Mouse (Mus musculus) fat pad, adult 2 months (tissue): ENCODE results near the gene Gm9970.

Experiments used
- DNase-seq: peaks from one replicate; pipeline ENCODE4 v3.0.0-alpha.2; 2011; ENCODE audit warnings: low read depth, low spot score; ENCODE audit errors: extremely low read depth

Gm9970 gene

DNA sequence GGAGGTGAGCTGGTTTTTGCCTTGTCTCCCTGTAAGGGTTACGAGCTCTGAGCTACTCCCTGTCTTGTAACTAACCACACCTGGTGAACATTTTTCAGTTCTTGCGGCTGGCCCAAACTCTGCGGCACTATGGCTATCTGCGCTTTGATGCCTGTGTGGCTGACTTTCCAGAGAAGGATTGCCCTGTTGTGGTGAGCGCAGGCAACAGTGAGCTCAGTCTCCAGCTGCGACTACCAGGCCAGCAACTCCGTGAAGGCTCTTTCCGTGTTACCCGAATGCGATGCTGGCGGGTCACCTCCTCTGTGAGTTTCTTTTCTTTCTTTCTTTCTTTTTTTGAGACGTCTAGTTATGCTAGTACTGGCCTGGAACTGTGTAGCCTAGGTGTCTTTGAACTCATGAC is 44.0 kb downstream of the Gm9970 start:
- no peak for DNase-seq

DNA sequence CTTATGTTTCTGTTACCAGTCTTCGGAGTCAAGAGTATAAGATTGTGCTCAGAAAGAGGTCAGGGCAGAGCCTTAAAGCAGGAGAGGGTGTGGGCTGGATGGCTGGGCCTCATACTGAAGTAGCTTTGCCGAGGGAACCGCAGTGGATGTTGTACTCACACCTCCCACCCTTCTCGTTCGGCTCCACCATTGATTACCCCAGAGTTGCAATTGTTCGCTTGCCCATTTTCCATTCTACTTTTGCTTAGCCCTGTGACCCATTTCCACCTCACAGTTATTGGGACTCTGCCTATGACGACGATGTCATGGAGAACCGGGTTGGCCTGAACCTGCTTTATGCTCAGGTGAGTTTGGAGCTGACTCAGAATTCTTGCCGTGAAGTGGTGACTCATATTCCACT is 44.8 kb downstream of the Gm9970 start:
- DNase-seq: no peak

DNA sequence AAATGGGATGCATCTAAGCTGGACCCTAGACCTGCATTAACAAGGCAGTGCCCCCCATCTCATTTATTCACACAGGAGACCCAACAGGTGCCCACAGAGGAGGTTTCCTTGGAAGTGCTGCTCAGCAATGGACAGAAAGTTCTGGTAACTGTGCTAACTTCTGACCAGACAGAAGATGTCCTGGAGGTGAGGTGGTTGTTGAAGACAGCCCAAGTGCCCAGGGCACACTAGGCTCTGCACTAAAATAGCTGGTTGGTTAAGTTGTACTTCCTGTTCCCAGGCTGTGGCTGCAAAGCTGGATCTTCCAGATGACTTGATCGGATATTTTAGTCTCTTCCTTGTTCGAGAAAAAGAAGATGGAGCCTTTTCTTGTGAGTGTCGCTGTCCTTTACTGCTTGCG is 45.4 kb downstream of the Gm9970 start:
- no peak for DNase-seq

DNA sequence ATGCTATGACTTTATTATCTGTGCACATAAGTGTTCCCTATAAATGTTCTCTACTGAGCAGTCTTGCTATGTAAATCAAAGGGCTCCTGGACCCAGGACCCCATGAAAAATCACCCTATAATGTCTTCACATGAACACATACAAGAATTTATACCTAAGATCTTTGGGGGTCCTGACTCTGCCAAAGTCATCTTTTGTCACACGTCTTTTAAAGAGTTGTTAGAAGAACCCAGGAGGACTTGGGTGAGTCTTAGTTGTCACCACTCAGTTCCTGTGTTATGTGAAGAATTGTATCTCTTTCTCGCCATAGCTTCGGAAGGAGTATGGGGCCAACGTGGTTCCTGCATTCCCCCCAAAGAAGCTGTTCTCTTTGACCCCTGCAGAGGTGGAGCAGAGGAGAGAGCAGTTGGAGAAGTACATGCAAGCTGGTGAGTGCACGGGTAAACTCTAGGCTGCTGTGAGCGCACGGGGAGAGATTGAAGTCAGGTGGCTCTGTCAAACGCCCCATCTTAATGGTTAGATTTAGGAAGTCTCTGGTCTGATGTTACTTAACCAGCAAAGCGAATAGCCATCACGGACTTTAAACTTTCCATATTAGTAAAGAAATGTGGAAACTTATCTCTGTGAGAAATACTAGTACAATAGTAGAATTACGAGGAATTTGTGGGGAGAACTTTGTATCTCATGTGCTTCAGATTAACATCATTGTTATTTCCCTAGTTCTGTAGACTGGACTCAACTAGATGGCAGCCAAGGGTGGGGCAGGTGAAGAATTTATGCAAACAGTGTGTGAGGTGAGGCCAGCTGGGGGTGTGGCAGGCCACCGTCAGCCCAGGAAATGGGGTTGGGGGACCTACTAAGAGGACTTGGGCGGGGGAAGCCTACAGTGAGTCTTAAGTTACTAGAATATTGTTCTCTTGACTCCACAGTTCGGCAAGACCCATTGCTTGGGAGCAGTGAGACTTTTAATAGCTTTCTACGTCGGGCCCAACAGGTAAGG is 46.2 kb downstream of the Gm9970 start:
- DNase-seq: no peak

DNA sequence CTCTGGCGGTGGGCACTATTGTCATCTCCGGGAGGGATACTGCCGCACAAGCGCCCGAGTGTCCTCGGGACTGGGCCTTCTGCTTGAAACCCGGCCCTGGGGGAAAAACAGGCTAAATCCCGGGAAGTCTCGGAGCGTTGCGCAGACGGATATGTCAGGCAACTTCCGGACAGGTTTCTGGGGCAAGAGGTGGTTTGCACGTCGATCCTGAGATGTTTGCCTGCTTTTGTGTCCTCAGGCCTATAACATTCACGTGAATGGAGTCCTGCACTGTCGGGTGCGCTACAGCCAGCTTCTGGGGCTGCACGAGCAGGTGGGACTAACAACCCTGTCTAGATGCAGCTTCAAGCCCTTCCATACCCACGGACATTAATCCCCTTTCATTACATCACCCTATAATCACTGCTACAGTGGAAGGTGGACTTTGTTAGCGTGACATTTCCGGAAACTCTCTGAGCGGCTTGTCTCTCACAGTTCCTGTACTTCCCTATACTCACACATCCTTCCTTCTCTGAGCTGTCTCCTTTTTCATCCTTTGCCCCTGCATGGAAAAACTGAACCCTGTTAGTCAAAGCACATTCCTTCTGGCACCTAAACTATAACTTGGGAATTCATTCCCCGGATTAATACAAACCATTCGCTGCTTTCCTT is 47.3 kb downstream of the Gm9970 start:
- no peak for DNase-seq

DNA sequence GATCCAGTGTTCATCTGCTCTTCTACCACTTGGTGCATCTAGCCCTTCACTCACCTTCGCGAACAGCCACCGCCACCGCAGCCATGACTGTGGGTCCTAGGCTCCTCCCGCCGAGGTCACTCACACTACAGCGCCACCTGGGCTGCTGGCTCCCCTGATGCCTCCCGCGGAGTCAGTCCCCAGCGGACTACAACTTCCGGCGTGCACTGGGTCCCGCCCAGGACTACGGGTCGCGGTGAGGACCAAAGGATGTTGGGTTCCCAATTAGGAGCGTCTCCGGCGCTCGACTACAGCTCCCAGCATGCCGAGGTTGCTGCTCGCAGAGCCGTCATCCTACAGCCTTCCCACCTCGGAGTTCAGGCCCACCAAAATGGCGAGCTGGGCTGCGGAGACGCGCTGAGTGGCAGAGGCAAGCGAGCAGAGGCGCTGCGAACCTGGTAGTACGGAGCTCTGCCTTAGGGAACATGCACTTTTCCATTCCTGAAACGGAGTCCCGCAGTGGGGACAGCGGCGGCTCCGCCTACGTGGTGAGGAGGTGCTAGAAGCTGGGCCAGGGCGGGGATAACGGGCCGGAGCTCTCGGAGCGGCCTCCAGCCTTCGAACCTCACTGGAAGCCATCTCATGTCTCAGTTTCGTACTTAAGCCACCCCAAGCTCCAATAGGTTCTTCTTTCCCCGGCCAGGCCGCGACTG is 47.9 kb downstream of the Gm9970 start, which contains the start of the genes Snx17 and Eif2b4:
Gene Snx17, plus strand, starts transcription at position 289 of the 692 bp plus-strand sequence.
Gene Eif2b4, minus strand, starts transcription at position 492 of the 692 bp plus-strand sequence.
- peak; percentile 78 for DNase-seq

DNA sequence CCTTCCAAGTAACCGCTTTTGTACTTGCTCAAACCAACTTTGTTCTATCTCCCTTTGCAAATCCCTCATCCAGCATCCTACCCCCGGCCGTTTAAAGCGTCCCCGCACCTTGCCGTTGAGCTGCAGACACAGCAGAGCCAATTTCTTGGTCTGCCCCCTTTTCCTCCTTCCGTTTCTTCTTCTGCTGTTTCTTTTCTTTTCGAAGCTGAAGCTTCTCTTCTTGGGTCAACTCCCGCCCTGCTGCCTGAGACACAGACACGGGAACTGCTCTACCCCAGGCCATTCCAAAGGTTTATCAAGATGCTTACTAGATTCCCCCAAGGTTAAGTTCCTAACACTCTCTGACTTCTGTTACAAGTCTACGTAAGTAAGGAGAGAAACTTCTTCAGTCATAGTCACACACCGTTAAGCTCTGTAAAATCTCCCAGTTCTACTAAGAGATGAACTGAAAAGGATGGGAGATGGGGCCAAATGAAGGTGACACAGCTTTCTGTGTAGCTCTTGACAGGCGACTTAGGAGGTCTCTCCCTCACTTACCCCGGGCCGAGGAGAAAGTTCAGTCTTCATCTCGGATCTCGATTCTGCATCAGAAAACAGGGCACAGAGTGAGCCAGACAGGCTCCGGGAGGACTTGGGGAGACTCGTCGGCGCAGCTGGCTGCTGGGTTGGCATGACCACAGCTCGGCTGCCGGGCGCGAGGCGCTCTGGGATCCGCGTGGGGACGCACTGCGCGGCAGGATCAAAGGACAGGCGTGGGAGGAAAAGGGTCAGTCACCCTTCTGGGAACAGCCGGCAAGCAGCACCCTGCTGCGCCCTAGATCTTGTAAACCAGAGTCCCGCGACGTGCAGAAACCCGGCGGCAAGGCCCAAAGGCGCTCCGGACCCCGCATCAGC is 48.7 kb downstream of the Gm9970 start:
- DNase-seq: no peak
